Mouse (Mus musculus): ENCODE data around the gene Grm8. TPM values are rescaled to one million over a fixed set of nuclear protein-coding genes. Genes with fewer than 3 reads are reported as not detected.

The Grm8 gene
- total and polyA plus RNA-seq, 3 experiments, result not detected

DNA sequence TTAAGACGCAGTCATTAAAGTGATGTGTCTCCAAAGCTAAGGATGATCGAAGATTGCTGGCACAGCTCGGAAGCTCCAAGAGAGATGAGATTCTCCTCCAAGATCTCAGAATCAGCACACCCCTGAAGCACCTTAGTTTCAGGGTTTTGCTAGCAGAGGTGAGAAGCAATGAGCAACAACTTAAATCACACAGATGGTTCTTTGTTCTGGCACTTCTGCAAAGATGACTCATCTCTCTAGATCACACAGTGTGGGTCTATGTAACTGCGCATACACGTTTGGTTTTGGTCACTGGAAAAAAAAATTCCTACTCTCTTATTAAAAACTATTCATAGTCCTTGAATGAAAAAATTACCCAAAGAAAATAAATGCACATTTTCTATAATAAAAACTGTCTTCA lies 157.6 kb downstream of the Grm8 start:
- WGBS, result 84% methylated on average over 5 of the region's 5 CpGs
- no peaks in the 10 kb centered on the region for H3K4me1 ChIP-seq (ENCODE audit: control insufficient read depth, insufficient read depth, low read length)
- H3K79me2 ChIP-seq (replicated peaks; ENCODE audit: control insufficient read depth, insufficient read depth, low read length), result no peaks in the 10 kb centered on the region
- intact Hi-C loops (cut with DNase I), result no loop called here
- H3K27me3 ChIP-seq (ENCODE audit: control insufficient read depth, insufficient read depth, low read length), result no peaks in the 10 kb centered on the region
- no peak for DNase-seq
- no peak overlapping the region for H3K4me3 ChIP-seq
- TF ChIP-seq EP300 (IDR thresholded peaks at IDR 0.05; ENCODE audit: insufficient read depth, low read depth, low read length), result no peak
- no peak for TF ChIP-seq POLR2A (IDR thresholded peaks at IDR 0.05; ENCODE audit: insufficient read depth, low read depth, low read length)
- no peak for TF ChIP-seq CTCF (IDR thresholded peaks at IDR 0.05)
- H3K36me3 ChIP-seq (ENCODE audit: control insufficient read depth, insufficient read depth, low read length), result no peaks in the 10 kb centered on the region
- no peak overlapping the region for H3K27ac ChIP-seq
- H3K9ac ChIP-seq (ENCODE audit: low read depth, low read length), result no peak overlapping the region

DNA sequence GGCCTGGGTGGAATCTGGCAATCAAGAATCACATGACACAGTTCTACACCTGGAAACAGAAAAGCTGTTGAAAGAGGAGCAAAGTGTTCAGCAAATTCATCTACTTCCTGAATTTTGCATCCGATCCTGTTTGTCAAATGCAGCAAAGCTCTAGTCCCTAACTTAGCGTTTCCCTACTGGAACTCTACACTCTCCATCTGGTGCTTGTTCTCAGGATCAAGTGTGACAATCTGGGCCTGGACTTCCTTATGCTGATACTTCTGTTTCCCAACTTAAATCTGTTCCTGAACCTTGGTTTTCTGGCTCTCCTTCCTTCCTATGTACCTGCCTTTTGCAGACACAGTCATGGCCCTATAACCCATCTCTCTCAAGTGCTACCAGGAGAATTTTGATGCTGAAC lies 166.1 kb downstream of the Grm8 start:
- no peak for DNase-seq
- intact Hi-C loops (cut with DNase I), result no loop called here
- Histone ChIP-seq H3K9ac (ENCODE audit: low read depth, low read length) (no peak overlapping the region), H3K4me1 (ENCODE audit: control insufficient read depth, insufficient read depth, low read length) (no peaks in the 10 kb centered on the region), H3K27ac (no peak overlapping the region), H3K4me3 (no peak overlapping the region), H3K36me3 (ENCODE audit: control insufficient read depth, insufficient read depth, low read length) (no peaks in the 10 kb centered on the region), H3K27me3 (ENCODE audit: control insufficient read depth, insufficient read depth, low read length) (no peaks in the 10 kb centered on the region), H3K79me2 (replicated peaks; ENCODE audit: control insufficient read depth, insufficient read depth, low read length) (no peaks in the 10 kb centered on the region)
- TF ChIP-seq EP300 (IDR thresholded peaks at IDR 0.05; ENCODE audit: insufficient read depth, low read depth, low read length), result no peak
- TF ChIP-seq CTCF (IDR thresholded peaks at IDR 0.05), result no peak
- TF ChIP-seq POLR2A (IDR thresholded peaks at IDR 0.05; ENCODE audit: insufficient read depth, low read depth, low read length), result no peak
- WGBS, result 77% methylated on average over 2 of the region's 2 CpGs

DNA sequence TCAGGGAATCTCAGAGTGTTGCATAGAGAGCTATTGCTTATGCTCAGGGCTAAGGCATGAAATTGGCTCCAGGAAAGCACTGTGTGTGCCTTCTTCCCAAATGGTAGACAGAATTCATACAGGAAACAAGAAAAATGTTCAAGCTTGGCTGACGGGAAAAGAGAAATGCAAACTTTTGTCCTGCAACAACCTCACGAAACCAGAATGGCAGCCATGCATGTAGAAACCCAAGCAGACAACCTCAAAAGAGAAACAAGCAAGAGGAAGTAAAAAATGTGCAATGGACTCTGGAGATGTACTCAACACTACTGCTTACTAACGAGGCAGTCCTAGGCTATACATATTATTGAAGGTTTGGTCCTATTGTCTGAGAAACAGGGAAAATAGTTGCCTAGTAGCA lies 167.9 kb downstream of the Grm8 start:
- no peak for DNase-seq
- Histone ChIP-seq H3K9ac (ENCODE audit: low read depth, low read length) (no peak overlapping the region), H3K4me1 (ENCODE audit: control insufficient read depth, insufficient read depth, low read length) (no peaks in the 10 kb centered on the region), H3K79me2 (replicated peaks; ENCODE audit: control insufficient read depth, insufficient read depth, low read length) (no peaks in the 10 kb centered on the region), H3K36me3 (ENCODE audit: control insufficient read depth, insufficient read depth, low read length) (no peaks in the 10 kb centered on the region), H3K4me3 (no peak overlapping the region), H3K27ac (no peak overlapping the region), H3K27me3 (ENCODE audit: control insufficient read depth, insufficient read depth, low read length) (no peaks in the 10 kb centered on the region)
- 70% methylated on average over 3 of the region's 3 CpGs for WGBS
- TF ChIP-seq CTCF (IDR thresholded peaks at IDR 0.05), result no peak
- no peak for TF ChIP-seq EP300 (IDR thresholded peaks at IDR 0.05; ENCODE audit: insufficient read depth, low read depth, low read length)
- TF ChIP-seq POLR2A (IDR thresholded peaks at IDR 0.05; ENCODE audit: insufficient read depth, low read depth, low read length), result no peak
- intact Hi-C loops (cut with DNase I), result no loop called here

DNA sequence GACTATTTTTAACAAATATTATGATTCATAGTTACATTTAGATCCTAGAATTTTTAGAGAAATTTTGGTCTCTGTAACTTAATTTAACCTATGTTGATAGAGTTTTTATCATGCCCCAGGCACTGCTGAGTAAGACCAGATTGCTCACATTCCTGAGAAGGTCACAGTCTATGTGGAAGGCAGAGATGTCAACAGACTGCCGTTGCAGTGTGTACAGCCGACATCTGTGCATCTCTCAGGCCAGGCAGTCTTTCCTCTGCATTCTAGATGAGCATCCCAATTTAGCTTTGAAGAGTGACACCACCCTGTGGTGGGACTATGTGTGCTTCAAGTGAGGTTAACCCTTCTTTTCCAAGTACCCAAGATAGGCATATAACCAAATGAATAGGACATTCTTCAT lies 169.7 kb downstream of the Grm8 start:
- intact Hi-C loops (cut with DNase I), result no loop called here
- Histone ChIP-seq H3K27me3 (ENCODE audit: control insufficient read depth, insufficient read depth, low read length) (no peaks in the 10 kb centered on the region), H3K4me1 (ENCODE audit: control insufficient read depth, insufficient read depth, low read length) (no peaks in the 10 kb centered on the region), H3K4me3 (no peak overlapping the region), H3K79me2 (replicated peaks; ENCODE audit: control insufficient read depth, insufficient read depth, low read length) (no peaks in the 10 kb centered on the region), H3K36me3 (ENCODE audit: control insufficient read depth, insufficient read depth, low read length) (no peaks in the 10 kb centered on the region), H3K9ac (ENCODE audit: low read depth, low read length) (no peak overlapping the region), H3K27ac (no peak overlapping the region)
- WGBS, result 26% methylated on average over 2 of the region's 2 CpGs
- TF ChIP-seq POLR2A (IDR thresholded peaks at IDR 0.05; ENCODE audit: insufficient read depth, low read depth, low read length) (no peak), EP300 (IDR thresholded peaks at IDR 0.05; ENCODE audit: insufficient read depth, low read depth, low read length) (no peak), CTCF (IDR thresholded peaks at IDR 0.05) (no peak)
- DNase-seq, result no peak

GRCm38 (mm10) chr6:27963887-27964286 lies 171.1 kb downstream of the Grm8 start:
- intact Hi-C loops (cut with DNase I), result no loop called here
- no peak for TF ChIP-seq CTCF (IDR thresholded peaks at IDR 0.05)
- no peak for TF ChIP-seq POLR2A (IDR thresholded peaks at IDR 0.05; ENCODE audit: insufficient read depth, low read depth, low read length)
- TF ChIP-seq EP300 (IDR thresholded peaks at IDR 0.05; ENCODE audit: insufficient read depth, low read depth, low read length), result no peak
- no peak for DNase-seq
- Histone ChIP-seq H3K36me3 (ENCODE audit: control insufficient read depth, insufficient read depth, low read length) (no peaks in the 10 kb centered on the region), H3K9ac (ENCODE audit: low read depth, low read length) (no peak overlapping the region), H3K27ac (no peak overlapping the region), H3K4me3 (no peak overlapping the region), H3K27me3 (ENCODE audit: control insufficient read depth, insufficient read depth, low read length) (no peaks in the 10 kb centered on the region), H3K4me1 (ENCODE audit: control insufficient read depth, insufficient read depth, low read length) (no peaks in the 10 kb centered on the region), H3K79me2 (replicated peaks; ENCODE audit: control insufficient read depth, insufficient read depth, low read length) (no peaks in the 10 kb centered on the region)
- WGBS, result 79% methylated on average over 1 of the region's 1 CpGs

DNA sequence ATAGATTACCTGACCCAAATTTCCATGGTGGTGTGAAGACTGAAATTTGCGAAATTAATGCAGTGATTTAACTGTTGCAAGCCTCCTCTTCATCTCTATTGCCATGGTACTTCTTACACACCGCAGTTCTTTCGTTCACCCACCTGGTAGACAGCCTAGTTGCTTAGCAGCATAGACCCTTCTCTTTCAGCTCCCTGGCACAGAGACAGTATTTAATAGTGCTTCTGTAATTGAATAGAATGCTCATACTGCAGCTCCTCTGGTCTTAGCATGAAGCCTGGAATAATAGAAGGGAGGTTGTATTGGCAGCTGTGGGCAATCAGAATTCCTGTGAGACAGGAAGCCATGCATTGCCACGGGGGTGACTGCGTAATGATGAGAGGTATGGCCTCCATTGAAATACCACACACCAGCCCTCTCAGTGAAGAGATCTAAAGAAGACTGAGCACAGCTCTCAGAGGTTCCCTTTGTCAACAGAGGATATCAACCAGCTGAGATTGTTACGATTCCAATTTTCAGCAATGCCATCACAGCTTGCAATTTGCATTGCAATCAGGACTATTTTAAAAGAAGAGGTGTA lies 178.6 kb downstream of the Grm8 start:
- no peak for TF ChIP-seq POLR2A (IDR thresholded peaks at IDR 0.05; ENCODE audit: insufficient read depth, low read depth, low read length)
- no peak for TF ChIP-seq EP300 (IDR thresholded peaks at IDR 0.05; ENCODE audit: insufficient read depth, low read depth, low read length)
- TF ChIP-seq CTCF (IDR thresholded peaks at IDR 0.05), result no peak

More for the DNA sequence above, 178.6 kb downstream of the Grm8 start:
- intact Hi-C loops (cut with DNase I), result no loop called here
- H3K4me3 ChIP-seq, result no peak overlapping the region
- no peaks in the 10 kb centered on the region for H3K4me1 ChIP-seq (ENCODE audit: control insufficient read depth, insufficient read depth, low read length)
- 73% methylated on average over 6 of the region's 6 CpGs for WGBS
- H3K79me2 ChIP-seq (replicated peaks; ENCODE audit: control insufficient read depth, insufficient read depth, low read length), result no peaks in the 10 kb centered on the region
- no peaks in the 10 kb centered on the region for H3K27me3 ChIP-seq (ENCODE audit: control insufficient read depth, insufficient read depth, low read length)
- DNase-seq, result no peak
- H3K9ac ChIP-seq (ENCODE audit: low read depth, low read length), result no peak overlapping the region
- H3K36me3 ChIP-seq (ENCODE audit: control insufficient read depth, insufficient read depth, low read length), result no peaks in the 10 kb centered on the region
- H3K27ac ChIP-seq, result no peak overlapping the region

Data from heart, adult 2 months (tissue).